Mouse (Mus musculus): ENCODE results near the gene Il19. TPM values are rescaled to one million over a fixed set of nuclear protein-coding genes. Genes with fewer than 3 reads are reported as not detected.

Gene Il19
- total RNA-seq (2014; fragmentation: Nextera tagmentation) (not detected in 2 replicates), total RNA-seq (2017) (not detected in 2 replicates)

GRCm38 (mm10) chr1:130940065-130940687 lies at the start of gene Il19:
Il19 (minus strand) TSS chr1:130940115.
- ATAC-seq (replicated peaks; ENCODE audit: poor library complexity, severe bottlenecking), result no peak

- no peak for ATAC-seq (replicated peaks; ENCODE audit: poor library complexity, severe bottlenecking)
These were observed 49.4 kb upstream of the Il19 start for GRCm38 (mm10) chr1:130989331-130989730.

GRCm38 (mm10) chr1:130987418-130987817 lies 47.5 kb upstream of the Il19 start:
- peak; percentile 97 for ATAC-seq (replicated peaks; ENCODE audit: poor library complexity, severe bottlenecking)

- no peak; the same call in 1 of the 2 replicates for ATAC-seq (replicated peaks; ENCODE audit: poor library complexity, severe bottlenecking)
These were observed 47.1 kb upstream of the Il19 start for GRCm38 (mm10) chr1:130987001-130987400.

- ATAC-seq (replicated peaks; ENCODE audit: poor library complexity, severe bottlenecking), result no peak
These were observed 44.5 kb upstream of the Il19 start for GRCm38 (mm10) chr1:130984441-130984840.

- peak; percentile 97 for ATAC-seq (replicated peaks; ENCODE audit: poor library complexity, severe bottlenecking)
These were observed 39.5 kb upstream of the Il19 start for GRCm38 (mm10) chr1:130979455-130979854.

GRCm38 (mm10) chr1:130963891-130964290 lies 24.0 kb upstream of the Il19 start:
- no peak for ATAC-seq (replicated peaks; ENCODE audit: poor library complexity, severe bottlenecking)

GRCm38 (mm10) chr1:130946920-130947319 lies 7.0 kb upstream of the Il19 start:
- no peak for ATAC-seq (replicated peaks; ENCODE audit: poor library complexity, severe bottlenecking)

GRCm38 (mm10) chr1:130941801-130942200 lies 1.9 kb upstream of the Il19 start:
- no peak for ATAC-seq (replicated peaks; ENCODE audit: poor library complexity, severe bottlenecking)

- ATAC-seq (replicated peaks; ENCODE audit: poor library complexity, severe bottlenecking), result no peak
These were observed 1.7 kb downstream of the Il19 start for GRCm38 (mm10) chr1:130938192-130938591.

GRCm38 (mm10) chr1:130937170-130937569 lies 2.7 kb downstream of the Il19 start:
- no peak for ATAC-seq (replicated peaks; ENCODE audit: poor library complexity, severe bottlenecking)

GRCm38 (mm10) chr1:130936351-130936750 lies 3.6 kb downstream of the Il19 start:
- no peak for ATAC-seq (replicated peaks; ENCODE audit: poor library complexity, severe bottlenecking)

GRCm38 (mm10) chr1:130926484-130926883 lies 13.4 kb downstream of the Il19 start:
- ATAC-seq (replicated peaks; ENCODE audit: poor library complexity, severe bottlenecking), result no peak

GRCm38 (mm10) chr1:130918323-130918980 lies 21.5 kb downstream of the Il19 start:
- ATAC-seq (replicated peaks; ENCODE audit: poor library complexity, severe bottlenecking), result peak; percentile 75

GRCm38 (mm10) chr1:130911401-130912010 lies 28.4 kb downstream of the Il19 start, which contains the start of gene Il20:
Il20 (minus strand) TSS chr1:130911451.
- no peak for ATAC-seq (replicated peaks; ENCODE audit: poor library complexity, severe bottlenecking)

- no peak for ATAC-seq (replicated peaks; ENCODE audit: poor library complexity, severe bottlenecking)
These were observed 37.4 kb downstream of the Il19 start for GRCm38 (mm10) chr1:130902505-130902904.

- no peak for ATAC-seq (replicated peaks; ENCODE audit: poor library complexity, severe bottlenecking)
These were observed 45.4 kb downstream of the Il19 start for GRCm38 (mm10) chr1:130894468-130894867.

- ATAC-seq (replicated peaks; ENCODE audit: poor library complexity, severe bottlenecking), result no peak
These were observed 46.4 kb downstream of the Il19 start for GRCm38 (mm10) chr1:130893329-130894040.

GRCm38 (mm10) chr1:130892446-130892845 lies 47.5 kb downstream of the Il19 start:
- no peak for ATAC-seq (replicated peaks; ENCODE audit: poor library complexity, severe bottlenecking)

- ATAC-seq (replicated peaks; ENCODE audit: poor library complexity, severe bottlenecking), result no peak
These were observed 52.6 kb downstream of the Il19 start, which contains the start of gene Il24 for GRCm38 (mm10) chr1:130887354-130887753. Il24 (minus strand) TSS chr1:130887454.

- ATAC-seq (replicated peaks; ENCODE audit: poor library complexity, severe bottlenecking), result no peak
These were observed 56.8 kb downstream of the Il19 start for GRCm38 (mm10) chr1:130883146-130883545.

Measured in granulocyte monocyte progenitor cell, adult 5-6 weeks (primary cell).